Mouse (Mus musculus): Measurements from ENCODE around the gene Sptssb.

GRCm38 (mm10) chr3:69883710-69884109 lies 24.0 kb upstream of the Sptssb start:
- TF ChIP-seq RCOR1 (conservative IDR thresholded peaks at IDR 0.05; ENCODE audit: low read depth, low read length) = no peak
- TF ChIP-seq CTCF (conservative IDR thresholded peaks at IDR 0.05 in 1 of 2, IDR thresholded peaks at IDR 0.05 in 1 of 2; ENCODE audit: low read depth in 2 of 2, low read length in 2 of 2) = no peak
- no peak for TF ChIP-seq USF2 (conservative IDR thresholded peaks at IDR 0.05; ENCODE audit: low read depth, low read length)
- TF ChIP-seq CHD2 (IDR thresholded peaks at IDR 0.05; ENCODE audit: low read length) = no peak

All from CH12.LX (cell line).